Mouse (Mus musculus) layer of hippocampus, adult 18-20 months (tissue): ENCODE data around the gene Apbb1ip. TPM values are rescaled to one million over a fixed set of nuclear protein-coding genes. Genes with fewer than 3 reads are reported as not detected.

ENCODE experiments used
- DNase-seq, 2 experiments: peaks; one replicate each; pipeline ENCODE4 v3.0.0; 2022; ENCODE audit warnings: low spot score in 2 of 2
- long read RNA-seq: library from polyadenylated mRNA; stranded (forward); transcript quantifications from one replicate; pipeline ENCODE4 v2.0.0, GENCODE M21; 2021
- total RNA-seq, 2 experiments: library from RNA; stranded (reverse); gene quantifications; 2 replicates each; pipeline ENCODE4 v1.2.3; 2021

The Apbb1ip gene
- total RNA-seq: 1 to 10 TPM; 5.1 to 6.2 TPM
- long read RNA-seq: 0 reads

GRCm38 (mm10) chr2:22773549-22774180 lies at the start of gene Apbb1ip:
Gene Apbb1ip, plus strand, starts transcription at chr2:22774094.
- DNase-seq: peak in 1 of 2 experiments; percentile 3

GRCm38 (mm10) chr2:22727113-22727512 lies 46.8 kb upstream of the Apbb1ip start:
- DNase-seq: no peak

GRCm38 (mm10) chr2:22736134-22736533 lies 37.8 kb upstream of the Apbb1ip start:
- DNase-seq: no peak

- no peak for DNase-seq
Measured at GRCm38 (mm10) chr2:22739369-22739768, 34.5 kb upstream of the Apbb1ip start.

- no peak for DNase-seq
Measured at GRCm38 (mm10) chr2:22740441-22740840, 33.5 kb upstream of the Apbb1ip start.

- no peak for DNase-seq
Measured at GRCm38 (mm10) chr2:22741222-22741621, 32.7 kb upstream of the Apbb1ip start.

GRCm38 (mm10) chr2:22744121-22744761 lies 29.7 kb upstream of the Apbb1ip start:
- no peak for DNase-seq

GRCm38 (mm10) chr2:22744876-22745275 lies 29.0 kb upstream of the Apbb1ip start:
- DNase-seq: no peak

- DNase-seq: no peak
Measured at GRCm38 (mm10) chr2:22746785-22747184, 27.1 kb upstream of the Apbb1ip start.

- no peak for DNase-seq
Measured at GRCm38 (mm10) chr2:22747941-22748340, 26.0 kb upstream of the Apbb1ip start.

GRCm38 (mm10) chr2:22749761-22750160 lies 24.1 kb upstream of the Apbb1ip start:
- DNase-seq: no peak

- no peak for DNase-seq
Measured at GRCm38 (mm10) chr2:22752492-22752891, 21.4 kb upstream of the Apbb1ip start.

GRCm38 (mm10) chr2:22753461-22754075 lies 20.3 kb upstream of the Apbb1ip start:
- no peak for DNase-seq

GRCm38 (mm10) chr2:22754222-22754824 lies 19.6 kb upstream of the Apbb1ip start:
- DNase-seq: no peak

- no peak for DNase-seq
Measured at GRCm38 (mm10) chr2:22755561-22755960, 18.3 kb upstream of the Apbb1ip start.

GRCm38 (mm10) chr2:22758310-22758972 lies 15.5 kb upstream of the Apbb1ip start:
- DNase-seq: peak; percentile 16 to 84

- peak in 1 of 2 experiments; percentile 46 for DNase-seq
Measured at GRCm38 (mm10) chr2:22760452-22760851, 13.4 kb upstream of the Apbb1ip start.

GRCm38 (mm10) chr2:22761103-22761521 lies 12.8 kb upstream of the Apbb1ip start:
- no peak for DNase-seq

GRCm38 (mm10) chr2:22764774-22765387 lies 9.0 kb upstream of the Apbb1ip start:
- peak; percentile 19 to 70 for DNase-seq

- no peak for DNase-seq
Measured at GRCm38 (mm10) chr2:22771311-22771710, 2.6 kb upstream of the Apbb1ip start.

- DNase-seq: peak; percentile 10 to 39
Measured at GRCm38 (mm10) chr2:22774181-22774751, 372 bp downstream of the Apbb1ip start.
